Mouse (Mus musculus) testis, adult 2 months (tissue): ENCODE measurements around the gene Fgf22.

ENCODE experiments used
- CTCF ChIP-seq: fragments of 200-500 bp; IDR thresholded peaks from 2 replicates; pipeline ENCODE4 v1.5.1; 2012; ENCODE audit warnings: low read depth, mild to moderate bottlenecking, inconsistent platforms, low read length, moderate library complexity; ENCODE audit not compliant: control insufficient read depth, insufficient read depth, insufficient replicate concordance
- POLR2A ChIP-seq: fragments of 200-500 bp; IDR thresholded peaks from 2 replicates; pipeline ENCODE4 v1.6.1; 2012; ENCODE audit warnings: low read depth, mild to moderate bottlenecking, inconsistent platforms, low read length, moderate library complexity; ENCODE audit not compliant: control insufficient read depth

GRCm38 (mm10) chr10:79708668-79709067 lies 46.2 kb upstream of the Fgf22 start:
- TF ChIP-seq CTCF = no peak
- no peak for TF ChIP-seq POLR2A
